Comparison of ENCODE assay signal across 28 mouse cellular contexts in genomic region chr3:146442484-146442883, GRCm38 (mm10). TPM values are rescaled to one million over a fixed set of nuclear protein-coding genes. Genes with fewer than 3 reads are reported as not detected.
DNase-seq lines count a peak whose midpoint lies in the region; ATAC-seq and TF ChIP-seq lines count a peak whose summit lies in the region.
"Had no signal": no experiment of that assay in that cellular context is flagged by ENCODE, and none has a peak within 500 bp of the region (broad histone marks: within the 10 kb centered on the region; RNA-seq: fewer than 3 reads in every experiment).

No protein-coding gene starts in this region.

- no peak overlapping the region for H3K27ac ChIP-seq in intestine, embryonic 14.5 days (ENCODE audit: low read depth)
- H3K27ac ChIP-seq in intestine, postnatal 0 days (ENCODE audit: low read depth, low read length) = no peak overlapping the region
- H3K27ac ChIP-seq in kidney, adult 2 months (ENCODE audit: insufficient read depth, low read depth, low read length) = peak overlapping the region; percentile 80
- no peak overlapping the region for H3K27ac ChIP-seq in kidney, embryonic 16.5 days (ENCODE audit: low read length)
- H3K27ac ChIP-seq: embryonic facial prominence, embryonic 10.5 days; embryonic facial prominence, embryonic 13.5 days; forebrain, embryonic 12.5 days; forebrain, embryonic 15.5 days; heart, adult 2 months; heart, embryonic 10.5 days; heart, embryonic 13.5 days; hindbrain, embryonic 12.5 days; hindbrain, embryonic 15.5 days had no signal

- no peak overlapping the region for H3K4me3 ChIP-seq in intestine, embryonic 14.5 days (ENCODE audit: low read depth, low read length)
- no peak overlapping the region for H3K4me3 ChIP-seq in intestine, postnatal 0 days (ENCODE audit: low read depth, low read length)
- H3K4me3 ChIP-seq in kidney, adult 2 months (ENCODE audit: insufficient read depth, low read depth, low read length) = no peak overlapping the region
- no peak overlapping the region for H3K4me3 ChIP-seq in kidney, embryonic 16.5 days (ENCODE audit: low read length)
- H3K4me3 ChIP-seq: embryonic facial prominence, embryonic 10.5 days; embryonic facial prominence, embryonic 13.5 days; erythroblast, embryonic 14.5 days; forebrain, embryonic 12.5 days; forebrain, embryonic 15.5 days; heart, adult 2 months; heart, embryonic 10.5 days; heart, embryonic 13.5 days; hindbrain, embryonic 12.5 days; hindbrain, embryonic 15.5 days had no signal

- no peak overlapping the region for H3K9ac ChIP-seq in intestine, embryonic 14.5 days (ENCODE audit: low read length)
- no peak overlapping the region for H3K9ac ChIP-seq in intestine, postnatal 0 days (ENCODE audit: low read depth, low read length)
- no peak overlapping the region for H3K9ac ChIP-seq in kidney, embryonic 16.5 days (replicated peaks; ENCODE audit: low read length)
- H3K9ac ChIP-seq: embryonic facial prominence, embryonic 13.5 days; forebrain, embryonic 12.5 days; forebrain, embryonic 15.5 days; heart, embryonic 13.5 days; hindbrain, embryonic 12.5 days; hindbrain, embryonic 15.5 days had no signal

- DNase-seq in intestine, embryonic 14.5 days (ENCODE audit: low spot score) = peak; percentile 32
- DNase-seq in kidney, adult 2 months = no peak
- no peak for DNase-seq in kidney, postnatal 10 days
- DNase-seq in kidney, postnatal 36 days = peak; percentile 23 to 32
- no peak for DNase-seq in adrenal gland, postnatal 10 days
- DNase-seq: adrenal gland, adult 2 months; adrenal gland, postnatal 25 days; B cell, adult 2 months; cerebellum, adult 11-12 months; cerebellum, adult 8-10 months; cerebellum, postnatal 10 days; cerebellum, postnatal 36 days; embryo, embryonic 11 days; gastrocnemius, postnatal 25 days; heart, adult 2 months; heart, postnatal 14 days had no signal

- WGBS in intestine, embryonic 14.5 days = 93% methylated on average over 7 of the region's 7 CpGs
- WGBS in intestine, postnatal 0 days = 86% methylated on average over 7 of the region's 7 CpGs
- 63% methylated on average over 7 of the region's 7 CpGs for whole genome bisulfite sequencing in kidney, adult 2 months
- WGBS in kidney, embryonic 16.5 days = 93% methylated on average over 7 of the region's 7 CpGs

- TF ChIP-seq CTCF in intestine, postnatal 0 days (IDR thresholded peaks at IDR 0.05; ENCODE audit: low read depth) = no peak
- no peak for TF ChIP-seq CTCF in kidney, adult 2 months (conservative IDR thresholded peaks at IDR 0.05; ENCODE audit: insufficient read depth, insufficient read length, low read depth, low read length)

- H3K4me1 ChIP-seq in intestine, embryonic 14.5 days (replicated peaks; ENCODE audit: control insufficient read depth, insufficient read depth, low read length) = no peaks in the 10 kb centered on the region
- H3K4me1 ChIP-seq in intestine, postnatal 0 days (replicated peaks; ENCODE audit: control insufficient read depth, insufficient read depth, low read length) = no peaks in the 10 kb centered on the region
- H3K4me1 ChIP-seq in kidney, adult 2 months (ENCODE audit: control insufficient read depth, insufficient read depth, low read length) = peaks cover 9% of the 10 kb centered on the region; the same call in 1 of the 2 replicates
- H3K4me1 ChIP-seq in kidney, embryonic 16.5 days (ENCODE audit: insufficient read depth, low read length) = no peaks in the 10 kb centered on the region
- H3K4me1 ChIP-seq: embryonic facial prominence, embryonic 10.5 days; forebrain, embryonic 12.5 days; forebrain, embryonic 15.5 days; heart, embryonic 13.5 days; hindbrain, embryonic 12.5 days; hindbrain, embryonic 15.5 days had no signal

- no peaks in the 10 kb centered on the region for H3K27me3 ChIP-seq in intestine, embryonic 14.5 days (replicated peaks; ENCODE audit: control insufficient read depth, insufficient read depth, low read length)
- H3K27me3 ChIP-seq in intestine, postnatal 0 days (replicated peaks; ENCODE audit: control insufficient read depth, insufficient read depth, low read length) = no peaks in the 10 kb centered on the region
- no peaks in the 10 kb centered on the region for H3K27me3 ChIP-seq in kidney, adult 2 months (replicated peaks; ENCODE audit: control insufficient read depth, insufficient read depth, low read length)
- no peaks in the 10 kb centered on the region for H3K27me3 ChIP-seq in kidney, embryonic 16.5 days (ENCODE audit: insufficient read depth, low read length)
- H3K27me3 ChIP-seq: CH12.LX; embryonic facial prominence, embryonic 13.5 days; forebrain, embryonic 12.5 days; forebrain, embryonic 15.5 days; heart, embryonic 13.5 days; hindbrain, embryonic 12.5 days; hindbrain, embryonic 15.5 days had no signal

- no peak for ATAC-seq in intestine, embryonic 14.5 days (replicated peaks; ENCODE audit: low FRiP score, low TSS enrichment, low read depth)
- ATAC-seq in intestine, postnatal 0 days = no peak
- ATAC-seq in kidney, embryonic 16.5 days (ENCODE audit: low FRiP score, low TSS enrichment) = no peak
- ATAC-seq: forebrain, embryonic 15.5 days had no signal

- no peak for TF ChIP-seq POLR2A in kidney, adult 2 months (IDR thresholded peaks at IDR 0.05; ENCODE audit: low read depth, low read length)

- peaks cover 23% of the 10 kb centered on the region for H3K36me3 ChIP-seq in intestine, embryonic 14.5 days (ENCODE audit: control insufficient read depth, insufficient read depth, low read length)
- H3K36me3 ChIP-seq in intestine, postnatal 0 days (ENCODE audit: control insufficient read depth, insufficient read depth) = peaks cover 15% of the 10 kb centered on the region; the same call in 1 of the 2 replicates
- H3K36me3 ChIP-seq in kidney, adult 2 months (ENCODE audit: control insufficient read depth, insufficient read depth, low read length) = no peaks in the 10 kb centered on the region; the same call in 1 of the 2 replicates
- H3K36me3 ChIP-seq in kidney, embryonic 16.5 days (ENCODE audit: insufficient read depth, low read length) = peaks cover 10% of the 10 kb centered on the region; the same call in 1 of the 2 replicates

- H3K9me3 ChIP-seq in intestine, embryonic 14.5 days (ENCODE audit: control insufficient read depth, low read length) = no peaks in the 10 kb centered on the region
- no peaks in the 10 kb centered on the region for H3K9me3 ChIP-seq in intestine, postnatal 0 days (ENCODE audit: control insufficient read depth)
- H3K9me3 ChIP-seq in kidney, embryonic 16.5 days (ENCODE audit: low read length) = 0 out of 2 replicates have a peak, but pooled peaks cover 5% of the 10 kb centered on the region
- H3K9me3 ChIP-seq: embryonic facial prominence, embryonic 10.5 days; embryonic facial prominence, embryonic 13.5 days; forebrain, embryonic 15.5 days; heart, embryonic 10.5 days; heart, embryonic 13.5 days; hindbrain, embryonic 12.5 days; hindbrain, embryonic 15.5 days had no signal

- H3K4me2 ChIP-seq in intestine, embryonic 14.5 days (ENCODE audit: low read length) = no peak overlapping the region
- H3K4me2 ChIP-seq in intestine, postnatal 0 days (replicated peaks; ENCODE audit: low read depth) = no peak overlapping the region
- no peak overlapping the region for H3K4me2 ChIP-seq in kidney, embryonic 16.5 days (replicated peaks; ENCODE audit: low read depth, low read length)
- H3K4me2 ChIP-seq: embryonic facial prominence, embryonic 13.5 days; forebrain, embryonic 12.5 days; forebrain, embryonic 15.5 days; heart, embryonic 13.5 days; hindbrain, embryonic 12.5 days; hindbrain, embryonic 15.5 days had no signal

RNA-seq across cellular contexts. Expression of gene Ctbs, which starts 7.1 kb away (rescaled TPM):
- polyA plus RNA-seq in intestine, embryonic 14.5 days (2014; fragmentation: Nextera tagmentation; extraction: Ambion mirVana) = 12.1 and 12.8 TPM in 2 replicates
- polyA plus RNA-seq in intestine, postnatal 0 days (2015; fragmentation: Nextera tagmentation; extraction: Ambion mirVana) = 8.1 and 8.3 TPM in 2 replicates
- polyA plus RNA-seq in kidney, adult 2 months (2012; rRNA removed) = 10.5 and 10.7 TPM in 2 replicates
- 14.0 and 17.4 TPM in 2 replicates for polyA plus RNA-seq in kidney, embryonic 16.5 days (2015; fragmentation: Nextera tagmentation; extraction: Ambion mirVana)
- 10 to 100 TPM in 1 of 2 experiments, 1 to 10 TPM in 1; 8.4 to 11.0 TPM for total RNA-seq in adrenal gland, postnatal 10 days (2021)

RNA-seq across cellular contexts. Expression of gene Ssx2ip, which starts 38.0 kb away (rescaled TPM):
- 36.3 and 38.1 TPM in 2 replicates for polyA plus RNA-seq in intestine, embryonic 14.5 days (2014; fragmentation: Nextera tagmentation; extraction: Ambion mirVana)
- polyA plus RNA-seq in intestine, postnatal 0 days (2015; fragmentation: Nextera tagmentation; extraction: Ambion mirVana) = 31.1 TPM in 2 replicates
- 7.3 and 8.0 TPM in 2 replicates for polyA plus RNA-seq in kidney, adult 2 months (2012; rRNA removed)
- 22.4 and 22.9 TPM in 2 replicates for polyA plus RNA-seq in kidney, embryonic 16.5 days (2015; fragmentation: Nextera tagmentation; extraction: Ambion mirVana)
- 10 to 100 TPM; 12.5 to 17.3 TPM for total RNA-seq in adrenal gland, postnatal 10 days (2021)

RNA-seq across cellular contexts. Expression of gene Spata1, which starts 57.1 kb away (rescaled TPM):
- 3.7 and 4.4 TPM in 2 replicates for polyA plus RNA-seq in intestine, embryonic 14.5 days (2014; fragmentation: Nextera tagmentation; extraction: Ambion mirVana)
- polyA plus RNA-seq in intestine, postnatal 0 days (2015; fragmentation: Nextera tagmentation; extraction: Ambion mirVana) = 1.3 and 1.9 TPM in 2 replicates
- polyA plus RNA-seq in kidney, adult 2 months (2012; rRNA removed) = 0.79 and 0.89 TPM in 2 replicates
- 5.1 and 6.4 TPM in 2 replicates for polyA plus RNA-seq in kidney, embryonic 16.5 days (2015; fragmentation: Nextera tagmentation; extraction: Ambion mirVana)
- total RNA-seq in adrenal gland, postnatal 10 days (2021) = 1 to 10 TPM; 2.2 to 4.5 TPM
- polyA plus RNA-seq: erythroblast, embryonic 14.5 days had no signal

RNA-seq across cellular contexts. Expression of gene Gng5, which starts 57.1 kb away (rescaled TPM):
- 1,003 and 1,057 TPM in 2 replicates for polyA plus RNA-seq in intestine, embryonic 14.5 days (2014; fragmentation: Nextera tagmentation; extraction: Ambion mirVana)
- 1,062 and 1,144 TPM in 2 replicates for polyA plus RNA-seq in intestine, postnatal 0 days (2015; fragmentation: Nextera tagmentation; extraction: Ambion mirVana)
- polyA plus RNA-seq in kidney, adult 2 months (2012; rRNA removed) = 567 and 600 TPM in 2 replicates
- 865 and 917 TPM in 2 replicates for polyA plus RNA-seq in kidney, embryonic 16.5 days (2015; fragmentation: Nextera tagmentation; extraction: Ambion mirVana)
- total RNA-seq in adrenal gland, postnatal 10 days (2021) = 100 to 1,000 TPM; 276 to 286 TPM

Comparison
In these comparisons a context has a peak if more than half of its experiments do, and no peak if none do; other contexts are left out.
1. DNase-seq: peak in intestine, embryonic 14.5 days (single experiment) and kidney, postnatal 36 days (2 of 2); none in kidney, adult 2 months (single experiment), kidney, postnatal 10 days (single experiment) and adrenal gland, postnatal 10 days (single experiment).